In the genomic region with DNA sequence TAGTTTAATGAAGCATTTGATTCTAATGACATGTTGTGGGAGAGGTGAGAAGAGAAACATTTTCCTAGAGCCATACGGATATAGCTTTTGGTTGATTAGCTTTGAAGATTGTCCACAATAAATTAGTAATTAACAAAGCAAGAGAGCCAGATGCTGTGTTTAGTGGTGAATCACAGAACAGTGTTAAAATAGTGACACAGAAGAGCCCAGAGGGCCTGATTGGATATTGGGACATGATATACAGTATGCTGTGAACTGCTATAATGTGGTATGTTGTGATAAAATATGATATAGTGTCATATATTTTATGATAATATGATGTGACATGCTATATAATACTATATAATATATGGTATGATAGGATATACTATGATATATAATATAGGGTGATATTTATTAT, we compare ENCODE assay signal across 24 mouse cellular contexts.
DNase-seq lines count a peak whose midpoint lies in the region; ATAC-seq lines count a peak whose summit lies in the region.
"Had no signal": no experiment of that assay in that cellular context is flagged by ENCODE, and none has a peak within 500 bp of the region (broad histone marks: within the 10 kb centered on the region; RNA-seq: fewer than 3 reads in every experiment).

No protein-coding gene starts in this region.

- 0 out of 2 replicates have a peak, but pooled peaks have one; percentile 36 for ATAC-seq in forebrain, embryonic 13.5 days
- ATAC-seq in neural tube, embryonic 12.5 days (ENCODE audit: low FRiP score, low read depth) = peak; percentile 61; the same call in 1 of the 2 replicates
- peak; percentile 37; the same call in 1 of the 2 replicates for ATAC-seq in hindbrain, embryonic 16.5 days
- ATAC-seq: inflammation-experienced regulatory T-cells, adult 6 months; intestine, postnatal 0 days had no signal

- no peaks in the 10 kb centered on the region for H3K36me3 ChIP-seq in forebrain, embryonic 13.5 days (ENCODE audit: poor library complexity, severe bottlenecking)
- no peaks in the 10 kb centered on the region for H3K36me3 ChIP-seq in forebrain, embryonic 10.5 days (replicated peaks)
- no peaks in the 10 kb centered on the region for H3K36me3 ChIP-seq in neural tube, embryonic 12.5 days
- no peaks in the 10 kb centered on the region for H3K36me3 ChIP-seq in hindbrain, embryonic 16.5 days (ENCODE audit: control insufficient read depth, insufficient read depth, low read length)
- H3K36me3 ChIP-seq: embryonic facial prominence, embryonic 15.5 days; heart, embryonic 15.5 days had no signal

- H3K27ac ChIP-seq in forebrain, embryonic 13.5 days = no peak overlapping the region
- no peak overlapping the region for H3K27ac ChIP-seq in forebrain, embryonic 10.5 days
- H3K27ac ChIP-seq in neural tube, embryonic 12.5 days = no peak overlapping the region
- no peak overlapping the region for H3K27ac ChIP-seq in hindbrain, embryonic 16.5 days (ENCODE audit: low read depth, low read length)
- H3K27ac ChIP-seq: embryonic facial prominence, embryonic 15.5 days; gastrocnemius, adult 2 months; heart, embryonic 15.5 days had no signal

- WGBS in forebrain, embryonic 13.5 days = 61% methylated on average over 1 of the region's 1 CpGs
- 85% methylated on average over 1 of the region's 1 CpGs for WGBS in forebrain, embryonic 10.5 days
- 70% methylated on average over 1 of the region's 1 CpGs for WGBS in neural tube, embryonic 12.5 days
- 60% methylated on average over 1 of the region's 1 CpGs for WGBS in hindbrain, embryonic 16.5 days

- H3K4me3 ChIP-seq in forebrain, embryonic 13.5 days = no peak overlapping the region
- H3K4me3 ChIP-seq in forebrain, embryonic 10.5 days = no peak overlapping the region
- H3K4me3 ChIP-seq in neural tube, embryonic 12.5 days = no peak overlapping the region
- H3K4me3 ChIP-seq in hindbrain, embryonic 16.5 days (ENCODE audit: low read length) = no peak overlapping the region
- H3K4me3 ChIP-seq: embryonic facial prominence, embryonic 15.5 days; erythroblast, embryonic 14.5 days; gastrocnemius, adult 2 months; heart, embryonic 15.5 days had no signal

- H3K27me3 ChIP-seq in forebrain, embryonic 13.5 days = no peaks in the 10 kb centered on the region
- H3K27me3 ChIP-seq in forebrain, embryonic 10.5 days (ENCODE audit: poor library complexity, severe bottlenecking) = no peaks in the 10 kb centered on the region
- no peaks in the 10 kb centered on the region for H3K27me3 ChIP-seq in neural tube, embryonic 12.5 days (replicated peaks)
- no peaks in the 10 kb centered on the region for H3K27me3 ChIP-seq in hindbrain, embryonic 16.5 days (replicated peaks; ENCODE audit: control insufficient read depth, insufficient read depth, low read length)
- H3K27me3 ChIP-seq: embryonic facial prominence, embryonic 15.5 days; heart, embryonic 15.5 days had no signal

- no peaks in the 10 kb centered on the region for H3K4me1 ChIP-seq in forebrain, embryonic 13.5 days
- no peaks in the 10 kb centered on the region for H3K4me1 ChIP-seq in forebrain, embryonic 10.5 days
- no peaks in the 10 kb centered on the region for H3K4me1 ChIP-seq in neural tube, embryonic 12.5 days
- no peaks in the 10 kb centered on the region for H3K4me1 ChIP-seq in hindbrain, embryonic 16.5 days (ENCODE audit: control insufficient read depth, insufficient read depth, low read depth, low read length)
- H3K4me1 ChIP-seq: embryonic facial prominence, embryonic 15.5 days; heart, embryonic 15.5 days had no signal

- H3K9me3 ChIP-seq in forebrain, embryonic 13.5 days (replicated peaks) = no peaks in the 10 kb centered on the region
- H3K9me3 ChIP-seq in forebrain, embryonic 10.5 days = no peaks in the 10 kb centered on the region
- no peaks in the 10 kb centered on the region for H3K9me3 ChIP-seq in neural tube, embryonic 12.5 days
- no peaks in the 10 kb centered on the region for H3K9me3 ChIP-seq in hindbrain, embryonic 16.5 days (ENCODE audit: control insufficient read depth, low read length)
- H3K9me3 ChIP-seq: embryonic facial prominence, embryonic 15.5 days; heart, embryonic 15.5 days had no signal

- H3K4me2 ChIP-seq in forebrain, embryonic 13.5 days = no peak overlapping the region
- no peak overlapping the region for H3K4me2 ChIP-seq in neural tube, embryonic 12.5 days (replicated peaks)
- no peak overlapping the region for H3K4me2 ChIP-seq in hindbrain, embryonic 16.5 days (ENCODE audit: low read length)
- H3K4me2 ChIP-seq: embryonic facial prominence, embryonic 15.5 days; heart, embryonic 11.5 days; heart, embryonic 15.5 days had no signal

- DNase-seq in forebrain, embryonic 10.5 days (ENCODE audit: extremely low spot score, low spot score) = no peak
- DNase-seq in neural tube, embryonic 10.5 days (ENCODE audit: extremely low spot score, low spot score) = no peak
- no peak for DNase-seq in lung, postnatal 25 days (ENCODE audit: low spot score)
- DNase-seq in right cerebral cortex, postnatal 14 days = no peak
- DNase-seq: adrenal gland, adult 2 months; adrenal gland, postnatal 25 days; cerebellum, adult 11 months; cerebellum, adult 8-10 months; cerebellum, postnatal 14 days; embryo, embryonic 11 days; gastrocnemius, adult 2 months; gastrocnemius, postnatal 25 days; heart, adult 11 months; heart, postnatal 14 days; kidney, adult 8-10 months had no signal

- H3K9ac ChIP-seq in forebrain, embryonic 13.5 days = no peak overlapping the region
- H3K9ac ChIP-seq in neural tube, embryonic 12.5 days = no peak overlapping the region
- no peak overlapping the region for H3K9ac ChIP-seq in hindbrain, embryonic 16.5 days (ENCODE audit: low read depth, low read length)
- H3K9ac ChIP-seq: embryonic facial prominence, embryonic 15.5 days; heart, embryonic 15.5 days had no signal
